Mouse (Mus musculus) R1 (cell line): Measurements from ENCODE around the gene 5031439G07Rik.
"Not testable (repeated sequence)": the region's sequence is repeated elsewhere in the genome, so short reads cannot be mapped to it uniquely, and the experiment has no call there.

Experiments
- DNase-seq: peaks from one replicate; pipeline ENCODE4 v3.0.0-alpha.2; 2018; ENCODE audit warnings: low read depth, low spot score

Gene 5031439G07Rik

GRCm38 (mm10) chr15:84987874-84988825, at the start of gene 5031439G07Rik:
Gene 5031439G07Rik, minus strand, starts transcription at chr15:84988551.
- DNase-seq, result peak; percentile 97

GRCm38 (mm10) chr15:85037343-85037690, 49.0 kb upstream of the 5031439G07Rik start:
- DNase-seq, result no peak

GRCm38 (mm10) chr15:85036566-85037342, 48.4 kb upstream of the 5031439G07Rik start:
- peak; percentile 95 for DNase-seq

GRCm38 (mm10) chr15:85033916-85034315, 45.6 kb upstream of the 5031439G07Rik start:
- peak; percentile 37 for DNase-seq

- no peak for DNase-seq
These were observed 43.5 kb upstream of the 5031439G07Rik start for GRCm38 (mm10) chr15:85031866-85032265.

GRCm38 (mm10) chr15:85030643-85031042, 42.3 kb upstream of the 5031439G07Rik start:
- DNase-seq, result not testable (repeated sequence)

- not testable (repeated sequence) for DNase-seq
These were observed 40.3 kb upstream of the 5031439G07Rik start, which contains the start of gene Fam118a for GRCm38 (mm10) chr15:85028648-85029047. Gene Fam118a, plus strand, starts transcription at chr15:85028948.

GRCm38 (mm10) chr15:85027740-85028139, 39.4 kb upstream of the 5031439G07Rik start:
- DNase-seq, result peak; percentile 16

- DNase-seq, result no peak
These were observed 37.8 kb upstream of the 5031439G07Rik start for GRCm38 (mm10) chr15:85026197-85026596.

GRCm38 (mm10) chr15:85022211-85022610, 33.9 kb upstream of the 5031439G07Rik start:
- DNase-seq, result no peak

GRCm38 (mm10) chr15:85016951-85017664, 28.8 kb upstream of the 5031439G07Rik start, which contains the start of gene Upk3a:
Gene Upk3a, plus strand, starts transcription at chr15:85017141.
- DNase-seq, result peak; percentile 70

GRCm38 (mm10) chr15:85015771-85016170, 27.4 kb upstream of the 5031439G07Rik start:
- no peak for DNase-seq

- no peak for DNase-seq
These were observed 24.3 kb upstream of the 5031439G07Rik start for GRCm38 (mm10) chr15:85012662-85013054.

- DNase-seq, result peak; percentile 49
These were observed 23.7 kb upstream of the 5031439G07Rik start for GRCm38 (mm10) chr15:85011895-85012661.

GRCm38 (mm10) chr15:85009666-85010065, 21.3 kb upstream of the 5031439G07Rik start:
- DNase-seq, result no peak

GRCm38 (mm10) chr15:85000984-85001982, 12.9 kb upstream of the 5031439G07Rik start:
- DNase-seq, result peak; percentile 79

- DNase-seq, result no peak
These were observed 11.6 kb upstream of the 5031439G07Rik start for GRCm38 (mm10) chr15:84999911-85000310.

GRCm38 (mm10) chr15:84997768-84998454, 9.6 kb upstream of the 5031439G07Rik start:
- DNase-seq, result peak; percentile 26

GRCm38 (mm10) chr15:84995967-84996366, 7.6 kb upstream of the 5031439G07Rik start:
- DNase-seq, result peak; percentile 81
